Mouse (Mus musculus): ENCODE measurements around the gene Brf1.

Gene Brf1

DNA sequence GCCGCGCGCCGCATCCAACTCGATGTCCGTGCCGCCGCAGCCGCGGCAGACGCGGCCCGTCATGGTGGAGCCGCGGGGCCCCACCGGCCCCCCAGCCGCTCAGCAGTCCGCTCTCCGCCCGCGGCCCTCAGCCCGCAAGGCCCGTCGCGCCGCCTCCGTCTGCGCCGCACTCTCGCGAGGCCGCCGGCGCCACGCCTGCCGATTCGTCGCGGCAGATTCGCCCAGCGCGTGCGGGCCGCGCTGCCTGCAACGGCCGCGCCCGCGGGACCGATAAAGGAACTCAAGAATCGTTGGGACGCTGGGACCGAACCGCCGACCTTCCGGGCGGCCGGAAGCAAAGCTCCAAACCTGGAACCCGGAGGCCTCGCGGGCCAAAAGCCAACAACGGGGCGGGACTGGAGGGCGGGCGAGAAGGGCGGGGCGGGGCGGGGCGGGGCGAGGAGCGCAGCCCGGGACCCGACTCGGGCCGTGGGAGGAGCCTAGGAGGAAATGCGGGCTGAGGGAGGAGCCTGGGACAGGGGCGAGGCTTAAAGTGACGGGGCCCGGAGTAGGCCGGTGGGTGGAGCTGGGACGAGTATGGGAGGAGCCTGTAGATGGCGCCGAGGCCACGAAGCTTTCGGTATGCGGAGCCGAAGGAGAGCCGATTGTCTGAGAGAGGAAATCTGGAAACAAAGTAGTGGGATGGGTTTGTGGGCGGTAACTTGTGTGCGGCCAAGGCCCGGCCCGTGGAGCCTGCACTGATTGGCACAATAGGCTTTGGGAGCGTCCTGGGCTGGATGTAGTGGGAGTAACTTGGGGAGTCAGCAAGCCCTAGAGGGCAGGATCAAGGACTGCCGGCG, at the start of gene Brf1:
Gene Brf1 (minus strand): TSS at position 411 of the 839 bp plus-strand sequence.
- peak; percentile 96 to 97 for DNase-seq (ENCODE audit: low spot score in 2 of 2)

DNA sequence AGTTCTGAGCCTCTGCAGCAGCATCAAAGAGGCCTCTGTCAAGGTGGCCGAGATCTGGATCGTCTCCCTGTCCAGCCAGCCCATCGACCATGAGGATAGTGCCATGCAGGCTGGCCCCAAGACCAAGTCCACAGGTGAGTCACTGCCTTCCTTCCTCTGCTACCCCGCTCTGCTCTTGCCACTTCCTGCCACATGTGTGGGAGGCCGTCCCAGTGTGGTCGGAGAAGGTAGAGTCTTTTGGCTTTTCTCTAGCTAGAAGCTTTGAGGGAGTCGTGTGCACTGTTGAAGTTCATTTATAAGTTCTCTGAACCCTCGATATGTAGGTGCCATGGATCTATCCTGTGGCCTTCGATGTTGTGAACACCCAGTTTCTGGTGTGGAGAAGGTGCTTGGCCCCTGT, 49.3 kb upstream of the Brf1 start:
- no peak for DNase-seq (ENCODE audit: low spot score in 2 of 2)

DNA sequence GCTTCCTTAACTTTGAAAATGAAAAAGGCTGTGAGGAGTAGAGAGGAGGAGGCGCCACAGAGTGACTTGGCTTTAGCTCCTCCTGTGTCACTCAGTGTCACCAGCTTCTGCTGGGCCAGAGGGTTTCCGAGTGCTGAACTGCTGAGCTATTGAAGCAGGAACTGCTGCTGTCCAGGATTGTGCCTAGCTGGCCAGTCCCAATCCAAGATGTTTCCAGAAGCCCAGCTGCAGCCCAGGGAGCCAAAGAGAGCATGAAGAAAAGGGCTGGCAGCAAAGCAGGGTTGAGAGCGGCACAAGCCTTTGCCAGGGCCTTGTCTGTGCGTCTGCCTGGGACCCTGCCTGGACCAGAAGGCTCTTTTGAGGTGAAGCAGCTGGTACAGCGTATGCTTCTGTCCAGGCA, 47.6 kb upstream of the Brf1 start:
- DNase-seq (ENCODE audit: low spot score in 2 of 2), result peak; percentile 56 to 69

DNA sequence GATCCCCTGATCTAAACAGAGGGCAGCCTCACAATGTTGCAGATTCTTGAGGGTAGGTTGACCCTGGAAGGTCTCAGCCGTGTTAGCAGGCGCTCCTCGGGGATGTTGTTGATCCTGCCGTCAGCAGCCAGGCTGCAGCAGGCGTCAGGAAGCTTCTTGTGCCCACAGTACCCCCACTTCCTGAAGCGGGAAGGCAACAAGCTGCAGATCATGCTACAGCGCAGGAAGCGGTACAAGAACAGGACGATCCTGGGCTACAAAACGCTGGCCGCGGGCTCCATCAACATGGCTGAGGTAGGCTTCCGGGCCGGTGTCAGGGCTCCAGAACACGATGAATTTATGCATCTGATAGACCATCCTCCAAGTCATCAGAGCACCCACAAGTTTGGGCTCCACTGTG, 46.4 kb upstream of the Brf1 start:
- DNase-seq (ENCODE audit: low spot score in 2 of 2), result no peak

DNA sequence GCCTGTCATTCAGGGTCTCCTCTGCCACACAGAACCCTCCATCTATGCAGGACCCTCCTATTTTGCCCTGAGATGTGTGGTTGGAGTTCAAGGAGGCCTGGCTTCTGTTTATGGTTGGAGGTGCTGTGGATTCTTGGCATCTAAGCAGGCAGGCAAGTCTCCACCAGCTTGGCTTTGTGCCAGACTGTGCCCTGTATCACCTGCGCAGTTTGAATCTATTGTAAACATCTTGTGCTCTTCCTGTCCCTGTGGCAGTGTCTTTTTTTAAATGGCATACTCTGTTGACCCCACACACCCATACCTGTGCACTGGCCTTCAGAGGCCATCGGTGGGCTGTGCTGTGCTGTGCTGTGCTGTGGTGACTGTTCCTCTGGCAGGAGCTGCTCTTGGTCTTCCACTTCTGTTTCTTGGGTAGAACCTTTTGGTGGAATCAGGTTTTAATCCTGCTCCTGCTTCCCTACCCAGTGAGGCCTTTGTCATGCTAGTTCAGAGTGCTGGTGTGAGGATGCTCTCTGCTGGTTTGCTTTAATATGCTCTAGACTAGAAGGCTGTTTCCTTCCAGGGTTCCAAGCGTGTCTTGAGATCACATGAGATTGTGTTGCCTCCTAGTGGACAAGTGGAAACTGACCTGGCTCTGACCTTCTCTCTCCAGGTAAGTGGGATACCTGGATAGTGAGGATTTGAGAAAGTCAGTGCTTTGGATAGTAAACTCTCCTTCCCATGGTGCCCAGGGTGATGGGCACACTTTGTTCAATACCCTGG, 44.6 kb upstream of the Brf1 start:
- no peak for DNase-seq (ENCODE audit: low spot score in 2 of 2)

DNA sequence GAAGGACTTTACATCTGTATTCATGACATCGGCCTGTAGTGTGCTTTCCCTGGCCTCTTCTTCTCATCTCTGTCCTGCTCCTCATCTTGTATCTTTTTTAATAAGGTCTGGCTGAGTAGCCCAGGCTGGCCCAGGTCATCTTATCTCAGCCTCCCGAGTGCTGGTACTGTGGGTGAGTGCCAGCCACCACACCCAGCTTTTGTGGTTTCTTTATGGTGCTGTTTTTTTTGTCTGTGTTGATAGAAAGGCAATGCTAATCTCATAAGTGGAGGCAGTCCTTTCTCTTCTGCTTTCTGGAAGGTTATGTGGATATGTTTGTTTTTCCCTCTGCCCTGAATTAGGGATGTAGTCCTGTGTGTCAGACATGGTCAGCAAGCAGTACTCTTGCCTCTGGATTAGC, 42.0 kb upstream of the Brf1 start:
- DNase-seq (ENCODE audit: low spot score in 2 of 2), result no peak

DNA sequence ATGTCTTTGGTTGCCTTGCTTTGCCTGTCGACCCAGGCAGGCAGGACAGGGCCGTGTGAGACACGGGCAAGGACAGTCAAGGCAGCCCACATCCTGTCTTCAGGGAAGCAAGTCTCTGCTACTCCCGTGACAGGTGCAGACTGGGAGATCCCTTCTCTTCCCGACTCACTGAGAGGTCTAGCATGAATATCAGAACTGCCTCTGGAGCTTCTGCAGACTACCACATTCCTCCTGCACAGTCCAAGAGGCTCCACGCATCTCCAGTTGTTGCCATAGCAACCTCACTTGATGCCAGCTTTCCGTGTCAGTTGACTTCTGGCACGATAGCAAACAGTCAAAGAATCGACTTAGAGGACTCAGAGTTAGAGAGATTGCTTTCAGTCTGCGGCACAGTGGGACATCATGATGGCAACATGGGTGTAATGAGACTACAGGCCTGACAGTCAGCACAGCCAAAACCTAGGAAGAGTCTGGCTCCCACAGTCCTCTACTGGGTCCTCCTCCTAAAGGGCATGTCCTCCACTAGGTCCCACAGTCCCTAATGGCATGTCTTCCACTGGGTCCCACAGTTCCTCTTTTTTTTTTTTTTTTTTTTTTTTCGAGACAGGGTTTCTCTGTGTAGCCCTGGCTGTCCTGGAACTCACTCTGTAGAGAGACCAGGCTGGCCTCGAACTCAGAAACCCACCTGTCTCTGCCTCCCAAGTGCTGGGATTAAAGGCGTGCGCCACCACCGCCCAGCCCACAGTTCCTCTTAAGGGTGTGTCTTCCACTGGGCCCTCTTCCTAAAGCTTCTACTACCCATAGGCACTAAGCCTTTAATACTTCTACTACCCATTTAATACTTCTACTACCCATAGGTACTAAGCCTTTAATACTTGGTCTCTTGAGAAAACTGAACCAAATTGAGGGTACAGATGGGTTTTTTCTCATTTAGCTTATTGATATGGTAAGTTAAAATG, 41.3 kb upstream of the Brf1 start:
- DNase-seq (ENCODE audit: low spot score in 2 of 2), result peak; percentile 75 to 88

DNA sequence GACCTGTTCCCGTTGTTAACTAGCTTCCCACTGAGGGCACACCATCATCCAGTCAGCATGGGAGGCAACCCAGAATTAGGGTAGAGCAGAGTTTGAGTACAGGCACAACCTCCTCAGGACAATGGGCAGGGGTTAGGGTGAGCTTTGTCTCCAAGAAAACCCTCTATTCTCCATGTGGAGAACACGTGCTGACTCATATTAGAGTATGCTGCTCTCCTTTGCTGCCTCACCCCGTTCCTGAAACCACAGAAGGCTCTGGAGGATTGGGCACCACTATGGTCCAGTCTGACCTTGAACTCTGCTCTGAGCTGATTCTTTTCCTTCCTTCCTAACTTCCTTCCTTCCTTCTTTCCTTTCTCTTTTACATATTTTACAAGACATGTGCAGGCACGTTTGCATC, 37.9 kb upstream of the Brf1 start:
- no peak for DNase-seq (ENCODE audit: low spot score in 2 of 2)

DNA sequence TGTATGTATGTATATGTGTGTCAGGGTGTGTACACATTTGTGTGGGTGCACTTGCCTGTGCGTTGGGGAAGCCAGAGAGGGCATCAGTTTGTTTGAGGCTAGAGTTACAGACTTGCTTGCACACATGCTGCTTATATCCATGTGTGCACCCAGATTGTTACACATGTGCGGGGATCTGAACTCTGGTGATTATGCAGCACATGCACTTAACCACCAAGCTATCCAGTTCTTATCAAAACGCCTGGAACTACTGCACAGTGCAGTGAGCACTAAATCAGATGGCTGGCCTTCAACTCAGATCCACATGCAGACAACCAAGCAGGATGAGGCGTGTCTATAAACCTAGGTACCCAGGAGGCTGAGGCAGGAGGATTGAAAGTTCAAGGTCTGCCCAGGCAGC, 36.5 kb upstream of the Brf1 start:
- DNase-seq (ENCODE audit: low spot score in 2 of 2), result no peak

DNA sequence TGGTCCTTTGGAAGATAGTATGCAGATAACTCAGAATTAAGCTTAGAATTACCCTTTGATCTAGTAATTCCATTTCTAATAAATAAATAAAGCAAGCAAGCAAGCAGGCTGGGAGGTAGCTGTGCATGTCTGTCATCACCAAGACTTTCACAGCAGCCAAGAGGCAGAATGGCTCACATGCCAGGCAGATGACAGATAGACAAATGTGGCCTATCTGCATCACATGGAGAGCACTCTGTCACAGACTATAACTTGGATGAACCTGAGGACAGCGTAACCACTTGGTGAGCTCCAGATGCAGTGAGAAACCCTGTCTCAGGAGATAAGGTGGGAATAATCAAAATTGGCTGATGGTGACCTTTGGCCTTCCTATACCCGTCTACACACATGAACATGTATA, 34.6 kb upstream of the Brf1 start:
- no peak for DNase-seq (ENCODE audit: low spot score in 2 of 2)

DNA sequence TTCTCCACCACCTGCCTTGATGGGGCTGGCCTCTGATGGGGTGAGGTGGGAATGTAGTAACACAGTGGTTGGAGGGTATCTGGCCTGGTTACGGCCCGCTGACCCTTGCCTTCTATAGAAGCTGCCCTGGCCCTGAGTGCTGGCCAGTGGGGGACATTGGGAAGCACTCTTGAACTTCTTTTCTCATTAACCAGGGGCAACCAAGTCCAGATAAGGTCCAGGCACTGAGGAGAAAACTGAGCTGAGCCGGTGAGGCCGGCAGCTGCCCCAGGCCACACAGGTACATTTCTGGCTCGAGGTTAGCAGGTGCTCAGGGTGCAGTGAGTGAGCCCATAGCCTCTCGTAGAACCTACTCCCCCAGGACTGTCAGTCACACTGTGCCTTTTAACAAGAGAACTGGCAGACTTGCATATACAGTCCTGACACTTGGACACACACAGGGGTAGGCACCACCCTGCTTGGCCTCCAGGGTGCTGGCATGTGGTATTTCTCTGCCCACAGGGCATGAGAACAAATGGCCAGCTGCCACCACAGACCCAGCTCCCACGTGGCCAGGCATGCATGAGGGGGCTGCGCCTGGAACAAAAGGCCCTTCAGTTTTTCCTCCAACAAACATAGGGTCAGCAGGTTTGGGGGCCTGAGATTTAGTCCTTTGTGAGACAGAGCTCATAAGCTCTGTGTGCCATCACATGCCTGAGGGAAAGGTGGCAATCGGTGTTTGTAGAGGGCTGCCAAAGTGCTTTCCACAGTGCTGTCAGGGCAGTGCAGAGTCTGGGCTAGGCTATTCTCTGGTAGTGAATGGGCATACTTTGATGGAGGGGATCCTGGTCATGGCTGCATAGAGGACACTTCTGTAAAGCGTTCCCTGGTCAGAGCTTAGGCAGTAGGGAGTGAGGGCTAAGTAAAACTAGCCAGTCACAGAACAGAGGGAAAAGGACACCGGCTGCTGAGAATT, 32.1 kb upstream of the Brf1 start:
- peak; percentile 55 to 68 for DNase-seq (ENCODE audit: low spot score in 2 of 2)

DNA sequence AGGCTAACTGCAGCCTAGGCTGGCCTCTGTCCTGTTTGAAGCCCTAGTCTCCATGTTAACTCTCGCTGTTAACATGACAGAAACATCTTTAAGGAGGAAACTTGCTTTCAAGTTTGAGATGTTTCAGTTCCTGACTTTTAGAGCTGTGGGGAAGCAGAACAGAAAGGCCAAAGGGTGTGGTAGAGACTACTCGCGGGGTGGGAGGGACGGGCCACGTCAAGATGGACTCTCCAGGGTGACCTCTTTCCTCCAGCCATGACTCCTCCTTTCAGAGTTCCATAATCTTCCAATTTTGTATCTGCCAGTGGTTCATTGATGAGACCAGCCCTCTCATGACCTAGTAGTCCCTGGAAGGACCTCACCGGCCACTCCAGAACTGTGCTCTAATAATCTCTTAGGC, 30.9 kb upstream of the Brf1 start:
- DNase-seq (ENCODE audit: low spot score in 2 of 2), result no peak

DNA sequence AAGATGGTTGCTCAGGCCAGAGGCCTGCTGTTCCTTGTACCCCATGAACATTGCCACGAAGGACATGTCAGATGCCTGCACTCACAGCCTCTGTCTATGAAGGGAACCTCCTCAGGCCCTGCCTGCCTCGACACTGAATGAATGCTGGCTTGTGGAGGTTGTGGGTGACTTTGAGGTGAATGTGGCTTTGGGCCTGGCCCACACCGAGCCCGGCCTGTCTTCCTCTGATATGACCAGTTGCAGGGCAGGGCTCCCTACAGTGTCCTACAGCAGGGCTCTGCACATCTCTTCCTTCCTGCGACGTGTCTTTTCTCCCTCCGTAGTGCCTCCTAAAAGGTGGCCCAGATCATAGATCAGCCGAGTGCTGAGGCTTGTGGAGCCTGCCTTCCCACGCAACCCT, 30.5 kb upstream of the Brf1 start:
- DNase-seq (ENCODE audit: low spot score in 2 of 2), result no peak

DNA sequence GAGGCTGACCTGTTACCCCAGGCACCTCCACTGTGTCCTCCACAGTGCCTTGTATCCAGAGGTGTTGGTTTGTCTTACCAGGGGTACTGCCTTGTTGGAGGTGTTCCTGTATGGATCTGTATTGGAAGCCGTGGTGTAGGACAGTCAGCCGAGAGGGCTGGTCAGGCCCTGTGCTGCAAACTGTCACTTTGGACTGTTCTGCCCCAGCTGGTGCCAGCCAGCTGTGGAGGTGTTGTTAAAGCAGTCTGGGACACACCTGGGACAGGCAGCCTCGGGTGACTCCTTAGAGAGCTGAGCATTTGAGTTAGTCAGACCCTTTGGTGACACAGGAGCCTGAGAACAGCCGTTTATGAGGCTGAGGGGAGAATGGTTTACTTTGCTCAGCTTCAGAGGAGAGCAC, 29.5 kb upstream of the Brf1 start:
- no peak for DNase-seq (ENCODE audit: low spot score in 2 of 2)

DNA sequence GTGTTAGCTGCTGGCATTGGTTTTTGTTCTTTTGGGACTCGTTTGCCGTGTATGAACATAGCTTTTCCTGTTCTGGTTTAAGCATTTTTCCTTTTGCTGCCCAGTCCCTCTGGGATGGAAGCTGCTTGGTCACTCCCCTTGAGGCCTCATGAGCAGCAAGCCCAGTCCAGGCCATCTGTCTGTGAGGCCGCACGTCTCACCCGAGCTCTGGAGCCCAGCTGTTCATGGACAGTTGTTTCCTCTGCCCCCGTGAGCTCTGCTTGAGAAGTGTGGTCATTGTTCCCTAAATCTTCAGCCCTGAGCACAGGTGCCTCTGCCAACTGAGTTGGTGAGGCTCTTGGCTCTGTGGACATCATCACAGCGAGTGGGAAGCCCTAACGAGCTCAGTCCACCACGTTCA, 28.4 kb upstream of the Brf1 start:
- no peak for DNase-seq (ENCODE audit: low spot score in 2 of 2)

DNA sequence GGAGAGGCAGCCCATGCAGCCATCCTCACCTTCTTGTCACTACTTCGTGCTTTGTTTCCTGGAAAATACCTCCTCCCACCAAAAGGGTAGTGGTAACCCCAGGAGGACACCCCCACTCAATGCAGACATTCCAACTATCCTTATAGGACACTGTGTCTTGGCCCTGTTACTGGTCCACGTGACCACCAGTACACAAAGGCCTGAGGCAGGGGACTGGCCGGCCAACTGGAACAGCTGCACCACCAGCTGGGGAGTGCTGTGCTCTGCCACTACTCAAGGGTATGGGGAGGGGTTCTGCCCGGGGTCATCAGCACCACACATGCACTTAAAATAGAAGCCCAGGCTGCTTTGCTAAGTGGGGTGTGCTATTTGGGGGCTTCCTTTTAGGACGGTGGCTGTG, 27.6 kb upstream of the Brf1 start:
- no peak for DNase-seq (ENCODE audit: low spot score in 2 of 2)

DNA sequence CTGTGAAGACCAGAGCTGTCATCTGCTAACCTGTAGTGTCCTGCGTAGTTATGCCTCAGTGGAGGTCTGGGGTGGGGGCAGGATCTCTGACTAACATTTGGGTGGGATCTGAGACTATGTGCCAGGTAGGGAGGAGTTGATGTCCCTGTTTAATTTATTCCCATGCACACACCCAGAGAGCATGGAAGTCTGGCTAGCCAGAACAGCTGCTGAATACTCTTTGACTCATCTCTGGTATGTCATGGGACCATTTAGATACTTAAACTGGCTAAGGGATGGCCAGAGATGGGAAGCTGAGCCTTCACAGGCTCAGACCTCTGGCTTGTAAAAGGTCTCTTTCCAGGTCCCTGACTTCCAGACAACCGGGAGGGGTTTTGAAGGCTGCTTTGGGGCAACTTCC, 27.0 kb upstream of the Brf1 start:
- DNase-seq (ENCODE audit: low spot score in 2 of 2), result no peak

DNA sequence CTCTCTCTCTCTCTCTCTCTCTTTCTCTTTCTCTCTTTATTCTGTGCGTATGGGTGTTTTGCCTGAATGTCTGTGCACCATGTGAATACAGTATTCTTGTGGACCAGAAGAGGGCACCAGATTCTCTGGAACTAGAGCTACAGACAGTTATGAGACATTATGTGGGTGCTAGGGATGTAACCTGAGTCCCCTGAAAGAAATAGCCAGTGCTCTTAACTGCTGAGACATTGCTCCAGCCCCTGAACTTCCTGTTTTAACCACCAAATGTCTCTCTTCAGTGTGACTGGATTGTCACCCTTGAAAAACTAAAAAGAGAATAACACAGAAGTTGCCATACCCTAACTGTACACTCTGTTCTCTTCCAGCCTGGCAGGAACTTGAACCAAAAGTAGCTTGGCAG, 26.1 kb upstream of the Brf1 start:
- DNase-seq (ENCODE audit: low spot score in 2 of 2), result no peak

DNA sequence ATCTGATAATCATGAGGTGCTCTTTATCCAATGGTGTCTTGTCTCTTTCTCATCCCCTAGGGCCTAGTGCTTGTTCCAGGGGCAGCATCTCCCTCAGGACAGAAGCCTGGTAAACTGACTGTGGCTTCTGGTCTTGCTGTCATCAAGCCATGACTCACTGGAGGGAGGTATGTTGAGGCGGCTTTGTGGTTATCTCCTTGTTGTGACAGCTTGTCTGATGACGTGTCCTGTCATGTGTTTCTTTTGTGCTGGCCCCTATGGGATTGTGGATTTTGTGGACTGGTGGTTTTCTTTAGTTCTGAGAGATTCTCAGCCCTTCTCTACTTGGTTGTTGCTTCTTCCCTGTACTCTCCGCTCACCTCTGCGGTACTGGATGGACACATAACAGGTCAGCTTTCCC, 22.6 kb upstream of the Brf1 start:
- DNase-seq (ENCODE audit: low spot score in 2 of 2), result no peak

DNA sequence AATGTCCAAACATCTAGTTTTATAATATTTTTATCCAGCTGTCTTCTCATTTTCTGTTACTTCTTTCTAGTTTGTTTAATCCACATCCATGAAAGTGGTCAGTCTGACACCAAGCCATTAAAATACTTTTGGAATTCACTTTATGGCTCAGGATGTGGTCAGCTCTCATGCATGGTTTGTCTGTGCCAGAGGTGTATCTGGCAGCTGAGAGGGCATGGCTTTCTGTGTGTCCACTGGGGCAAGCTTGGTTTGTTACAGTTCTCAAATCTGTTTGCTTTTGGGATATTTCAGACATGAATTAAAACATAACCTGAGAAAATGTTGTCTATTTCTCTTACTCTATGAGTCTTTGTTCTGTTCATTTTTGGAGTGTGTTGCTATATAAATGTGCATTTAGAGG, 21.0 kb upstream of the Brf1 start:
- DNase-seq (ENCODE audit: low spot score in 2 of 2), result no peak

DNA sequence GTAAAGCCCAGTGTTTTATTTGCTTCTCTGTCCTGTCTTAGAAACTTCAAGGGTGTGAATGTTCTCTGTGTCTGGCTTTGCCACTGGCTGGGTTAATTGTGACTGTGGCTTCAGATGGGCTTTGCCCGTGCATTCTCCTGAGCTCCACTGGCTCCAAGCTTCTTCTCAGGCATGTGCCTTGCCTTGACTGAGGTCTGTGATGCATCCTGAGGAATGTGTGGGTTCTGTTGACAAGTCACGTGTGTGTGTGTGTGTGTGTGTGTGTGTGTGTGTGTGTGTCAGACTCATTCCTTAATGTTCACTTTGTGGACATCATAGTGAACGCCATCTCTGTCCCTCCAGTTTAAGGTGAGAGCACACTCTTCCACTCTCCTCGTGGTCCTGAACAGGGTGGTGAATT, 18.3 kb upstream of the Brf1 start:
- no peak for DNase-seq (ENCODE audit: low spot score in 2 of 2)
